Mouse (Mus musculus) liver, embryonic 14.5 days (tissue): ENCODE measurements at regions not wholly inside any gene's neighbourhood (a gene's known extent, or its start where the extent isn't known, plus 50 kb on each side); places are given as distances from the start of the nearest gene placed in this dataset.

Experiments used
- ATAC-seq: fragments of 200-750 bp; cut with Nextera tagmentation; 2 replicates; pipeline ENCODE4 v1.8.0; 2017; ENCODE audit warnings: moderate number of reproducible peaks, mild to moderate bottlenecking, moderate library complexity; ENCODE audit not compliant: insufficient read depth
- DNase-seq, 3 experiments: peaks; one replicate each; pipeline ENCODE4 v3.0.0-alpha.2; 2012 to 2013; ENCODE audit warnings: low read depth in 3 of 3, low spot score in 3 of 3
- H3K27ac ChIP-seq: fragments of 300-500 bp; sonication (generic); 2 replicates; pipeline ENCODE4 v1.5.1; 2014; ENCODE audit warnings: moderate library complexity, mild to moderate bottlenecking, control low read depth, inconsistent platforms
- H3K27me3 ChIP-seq: fragments of 300-500 bp; sonication (generic); 2 replicates; pipeline ENCODE4 v1.6.1; 2014; ENCODE audit warnings: mild to moderate bottlenecking, low read length, moderate library complexity; ENCODE audit not compliant: control insufficient read depth, insufficient read depth
- H3K36me3 ChIP-seq: fragments of 300-500 bp; sonication (generic); replicated peaks from 2 replicates; pipeline ENCODE4 v1.6.1; 2014; ENCODE audit warnings: low read depth; ENCODE audit not compliant: control insufficient read depth, insufficient read depth
- H3K4me1 ChIP-seq, 2 experiments: fragments of 200-500 bp in 1 of 2; fragments of 300-500 bp in 1 of 2; sonication (generic) in 1 of 2; replicated peaks; 2 replicates each; pipeline ENCODE4 v1.6.1; 2012 to 2014; ENCODE audit warnings: antibody characterized with exemption in 1 of 2, inconsistent platforms in 1 of 2, low read length in 1 of 2; ENCODE audit not compliant: control insufficient read depth in 2 of 2, insufficient read depth in 2 of 2
- H3K4me2 ChIP-seq: fragments of 300-500 bp; sonication (generic); 2 replicates; pipeline ENCODE4 v1.6.1; 2014; ENCODE audit warnings: low read depth, mild to moderate bottlenecking, control low read depth, moderate library complexity
- H3K4me3 ChIP-seq, 2 experiments: fragments of 200-500 bp in 1 of 2; fragments of 300-500 bp in 1 of 2; sonication (generic) in 1 of 2; 2 replicates each; pipeline ENCODE4 v1.5.1; 2012 to 2014; ENCODE audit warnings: low read depth in 2 of 2, low read length in 2 of 2, mild to moderate bottlenecking in 2 of 2, control low read depth in 1 of 2, inconsistent platforms in 1 of 2, moderate library complexity in 1 of 2; ENCODE audit not compliant: insufficient read depth in 1 of 2
- H3K9ac ChIP-seq: fragments of 300-500 bp; sonication (generic); replicated peaks from 2 replicates; pipeline ENCODE4 v1.6.1; 2014; ENCODE audit warnings: mild to moderate bottlenecking, control low read depth, moderate library complexity
- H3K9me3 ChIP-seq: fragments of 300-500 bp; sonication (generic); 2 replicates; pipeline ENCODE4 v1.6.1; 2016; ENCODE audit warnings: low read length, mixed read lengths; ENCODE audit not compliant: control insufficient read depth
- CTCF ChIP-seq: IDR thresholded peaks from 2 replicates; pipeline ENCODE4 v1.5.1; 2016; ENCODE audit warnings: antibody characterized with exemption, low read depth, control low read depth
- EP300 ChIP-seq: IDR thresholded peaks from 2 replicates; pipeline ENCODE4 v1.6.1; 2016; ENCODE audit warnings: antibody characterized with exemption, low read depth
- WGBS: fragments of 180-500 bp; shearing (Covaris S2); extraction: QIAGEN DNeasy Blood & Tissue Kit; methylation state at CpG from one replicate; pipeline ENCODE4 v1.1.7; 2014; ENCODE audit not compliant: insufficient replicate concordance; 5-methylcytosine and 5-hydroxymethylcytosine counted together

DNA sequence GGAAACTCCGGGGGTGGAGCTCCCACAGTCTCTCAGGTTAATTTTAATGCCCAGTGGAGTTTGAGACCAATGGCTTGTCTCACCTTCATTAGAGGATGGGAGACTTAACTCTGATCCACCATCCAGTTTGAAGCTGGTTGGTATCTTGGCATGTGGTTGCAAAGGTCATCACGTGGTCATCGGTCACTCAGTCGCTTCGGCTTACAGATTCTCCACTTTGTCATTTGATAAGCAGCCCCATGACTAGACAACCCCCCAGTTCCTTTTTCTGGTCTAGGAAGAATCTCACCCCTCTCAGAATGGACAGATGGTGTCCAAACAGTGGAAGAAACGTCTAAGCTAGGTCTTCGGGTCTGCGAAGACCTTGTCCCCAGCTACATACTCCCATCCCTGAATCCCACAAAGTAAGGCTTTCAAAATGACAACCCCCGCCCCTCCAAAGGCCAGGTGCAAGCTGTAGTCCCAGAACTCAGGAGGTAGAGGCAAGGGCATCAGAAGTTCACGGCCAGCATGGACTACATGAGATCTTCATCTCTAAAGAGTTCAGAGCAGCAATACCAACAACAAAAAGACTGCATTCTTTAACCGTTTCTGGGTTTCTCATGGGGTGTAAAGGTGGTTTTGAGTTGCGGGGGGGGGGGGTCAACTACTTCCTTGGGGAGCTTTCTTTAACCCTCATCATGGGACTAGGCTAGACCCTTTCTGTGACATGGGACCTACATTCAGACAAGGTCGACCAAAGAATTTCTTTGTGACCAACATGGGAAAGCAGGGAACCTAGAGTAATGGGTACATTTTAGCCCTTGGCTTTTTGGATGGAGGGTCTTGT lies 60.6 kb upstream of the Cpm start:
- H3K27ac ChIP-seq = no peak overlapping the region
- DNase-seq = no peak
- H3K27me3 ChIP-seq = peaks cover 9% of the 10 kb centered on the region
- no peak overlapping the region for H3K9ac ChIP-seq
- H3K36me3 ChIP-seq = no peaks in the 10 kb centered on the region
- H3K4me3 ChIP-seq = no peak overlapping the region
- no peaks in the 10 kb centered on the region for H3K4me1 ChIP-seq
- no peak overlapping the region for H3K4me2 ChIP-seq
- no peak for ATAC-seq
- H3K9me3 ChIP-seq = no peaks in the 10 kb centered on the region; the same call in 1 of the 2 replicates
- whole genome bisulfite sequencing = 66% methylated on average over 13 of the region's 13 CpGs
- no peak for TF ChIP-seq CTCF
- TF ChIP-seq EP300 = no peak

DNA sequence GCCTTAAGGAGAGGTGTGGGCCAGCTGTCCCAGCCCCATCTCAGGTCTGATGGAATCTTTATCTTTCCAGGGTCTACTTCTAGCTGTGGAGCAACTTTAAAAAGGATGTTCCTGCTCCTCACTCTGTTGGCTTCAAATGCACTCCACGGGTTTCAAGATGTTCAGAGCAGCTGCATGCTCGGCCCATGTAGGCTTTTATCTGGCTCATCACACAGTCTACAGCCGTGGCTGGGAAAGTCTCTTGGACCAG lies 61.2 kb upstream of the Cpm start:
- Histone ChIP-seq H3K9ac (no peak overlapping the region), H3K4me3 (no peak overlapping the region), H3K9me3 (no peaks in the 10 kb centered on the region; the same call in 1 of the 2 replicates), H3K27me3 (peaks cover 9% of the 10 kb centered on the region), H3K27ac (no peak overlapping the region), H3K4me1 (0 out of 4 replicates have a peak, but pooled peaks cover 0 to 2% of the 10 kb centered on the region in 2 experiments), H3K4me2 (no peak overlapping the region), H3K36me3 (no peaks in the 10 kb centered on the region)
- no peak for TF ChIP-seq CTCF
- no peak for TF ChIP-seq EP300
- DNase-seq (no peak), ATAC-seq (no peak)
- 60% methylated on average over 3 of the region's 3 CpGs for WGBS

DNA sequence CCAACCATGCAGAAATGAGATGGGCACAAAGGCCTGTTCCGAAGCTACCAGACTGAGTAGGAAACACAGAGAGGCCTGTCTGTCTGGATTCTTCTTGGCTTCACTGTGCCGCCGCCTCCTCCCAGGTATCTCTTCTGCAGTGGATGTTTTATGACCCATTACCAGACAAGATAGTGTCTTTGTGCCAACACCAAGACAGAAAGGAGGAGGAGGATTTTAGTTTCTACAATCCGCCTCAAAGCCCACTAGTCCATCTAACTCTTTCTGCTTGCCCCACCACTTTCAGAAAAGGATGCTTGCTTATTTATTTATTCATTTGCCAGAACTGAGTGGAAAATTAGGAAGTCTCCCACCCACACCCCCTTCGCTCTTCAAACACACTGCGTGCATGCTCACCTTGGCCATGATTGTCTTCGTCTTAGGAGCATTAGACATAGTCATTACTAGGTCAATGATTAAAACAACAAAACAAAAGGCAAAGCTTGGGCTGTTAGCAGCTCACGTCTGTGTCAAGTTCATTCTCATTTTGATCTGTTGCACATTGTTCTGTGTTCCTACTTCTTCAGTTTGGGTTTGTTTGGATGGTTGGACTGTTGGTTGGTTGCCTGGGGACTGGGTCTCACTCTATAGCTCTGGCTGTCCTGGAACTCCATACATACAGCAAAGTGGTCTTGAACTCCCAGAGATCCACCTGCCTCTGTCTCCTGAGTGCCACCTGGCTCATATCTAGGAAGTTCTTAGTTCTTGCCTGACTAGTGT lies 61.7 kb upstream of the Cpm start:
- Histone ChIP-seq H3K27ac (no peak overlapping the region), H3K9ac (no peak overlapping the region), H3K36me3 (no peaks in the 10 kb centered on the region), H3K4me2 (no peak overlapping the region), H3K27me3 (peaks cover 9% of the 10 kb centered on the region), H3K9me3 (no peaks in the 10 kb centered on the region; the same call in 1 of the 2 replicates), H3K4me1 (0 out of 4 replicates have a peak, but pooled peaks cover 0 to 3% of the 10 kb centered on the region in 2 experiments), H3K4me3 (no peak overlapping the region)
- ATAC-seq (no peak), DNase-seq (no peak)
- 76% methylated on average over 8 of the region's 8 CpGs for WGBS
- no peak for TF ChIP-seq CTCF
- TF ChIP-seq EP300 = no peak

DNA sequence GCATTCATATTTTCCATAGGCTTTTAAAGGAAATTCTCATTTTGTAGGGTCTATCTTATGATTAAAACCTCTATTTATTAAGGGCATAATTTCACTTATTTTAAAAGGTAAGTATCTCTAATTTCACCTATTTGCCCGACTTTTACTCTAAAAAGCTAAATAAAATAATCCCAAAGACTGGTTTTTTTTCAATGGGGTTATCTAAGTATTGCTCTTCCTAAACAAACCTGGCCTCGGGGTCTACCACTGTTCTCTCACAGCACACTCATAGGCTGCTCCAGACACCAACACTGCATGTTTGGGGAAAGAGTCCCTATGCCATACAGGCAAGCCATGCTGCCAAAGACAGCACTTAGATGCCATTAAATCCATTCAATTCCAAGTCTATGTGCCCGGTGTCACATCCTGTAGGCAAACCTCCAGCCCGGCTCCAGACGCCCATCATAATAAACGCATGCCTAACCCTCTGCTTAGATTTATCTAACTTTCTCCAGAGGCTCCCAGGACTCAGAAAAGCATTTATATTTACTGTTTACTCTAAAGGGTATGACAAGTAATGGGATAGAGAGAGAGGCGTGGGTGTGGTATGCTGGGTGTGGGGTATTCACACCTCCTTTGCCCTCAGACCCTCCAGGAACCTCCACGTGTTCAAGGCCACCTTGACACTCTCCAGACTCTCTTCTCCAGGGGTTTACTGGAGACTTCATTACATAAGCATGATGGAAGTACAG lies 62.5 kb upstream of the Cpm start:
- TF ChIP-seq EP300 = no peak
- no peak for TF ChIP-seq CTCF
- H3K27me3 ChIP-seq = peaks cover 4% of the 10 kb centered on the region

More for the DNA sequence above, 62.5 kb upstream of the Cpm start:
- Histone ChIP-seq H3K9me3 (no peaks in the 10 kb centered on the region; the same call in 1 of the 2 replicates), H3K4me3 (no peak overlapping the region), H3K4me1 (0 out of 4 replicates have a peak, but pooled peaks cover 0 to 3% of the 10 kb centered on the region in 2 experiments), H3K27ac (no peak overlapping the region), H3K36me3 (no peaks in the 10 kb centered on the region), H3K4me2 (no peak overlapping the region), H3K9ac (no peak overlapping the region)
- ATAC-seq = no peak
- DNase-seq = no peak
- WGBS = 65% methylated on average over 8 of the region's 8 CpGs
